Mouse (Mus musculus) macrophage (primary cell): ENCODE results near the gene Ube2j1. TPM values are rescaled to one million over a fixed set of nuclear protein-coding genes. Genes with fewer than 3 reads are reported as not detected.

Experiments used
- H3K27ac ChIP-seq: fragments of 350-480 bp; formaldehyde crosslinking; 2 replicates; pipeline ENCODE4 v1.9.0; 2021
- H3K36me3 ChIP-seq: fragments of 350-480 bp; formaldehyde crosslinking; 2 replicates; pipeline ENCODE4 v1.9.0; 2021; ENCODE audit errors: inconsistent target
- H3K4me3 ChIP-seq: fragments of 350-480 bp; formaldehyde crosslinking; 2 replicates; pipeline ENCODE4 v1.9.0; 2021; ENCODE audit errors: inconsistent target
- H3K79me2 ChIP-seq: fragments of 350-480 bp; formaldehyde crosslinking; 2 replicates; pipeline ENCODE4 v1.9.0; 2021; ENCODE audit errors: inconsistent target
- WGBS: methylation state at CpG from one replicate; pipeline ENCODE4 v1.1.7; 2026; ENCODE audit warnings: inconsistent platforms; ENCODE audit not compliant: missing documents; 5-methylcytosine and 5-hydroxymethylcytosine counted together
- polyA plus RNA-seq: library from polyadenylated mRNA; stranded (reverse); fragments of 250-400 nt; gene quantifications from 3 replicates; pipeline ENCODE4 v1.2.4, GENCODE M21; 2018; ENCODE audit warnings: inconsistent platforms

Ube2j1 gene
- polyA plus RNA-seq, 1 experiment from 2014 or later, result 51.3 TPM

GRCm38 (mm10) chr4:33049601-33050000, 18.4 kb downstream of the Ube2j1 start:
- Histone ChIP-seq H3K79me2 (no peaks in the 10 kb centered on the region), H3K27ac (no peak overlapping the region), H3K36me3 (peaks cover 60% of the 10 kb centered on the region), H3K4me3 (no peak overlapping the region)
- 97% methylated on average over 11 of the region's 11 CpGs for WGBS

- no peak overlapping the region for H3K4me3 ChIP-seq
- H3K27ac ChIP-seq, result no peak overlapping the region
- WGBS, result 97% methylated on average over 3 of the region's 3 CpGs
- H3K36me3 ChIP-seq, result peaks cover 36% of the 10 kb centered on the region
- no peaks in the 10 kb centered on the region for H3K79me2 ChIP-seq
These were observed 20.8 kb downstream of the Ube2j1 start for GRCm38 (mm10) chr4:33052055-33052454.

DNA sequence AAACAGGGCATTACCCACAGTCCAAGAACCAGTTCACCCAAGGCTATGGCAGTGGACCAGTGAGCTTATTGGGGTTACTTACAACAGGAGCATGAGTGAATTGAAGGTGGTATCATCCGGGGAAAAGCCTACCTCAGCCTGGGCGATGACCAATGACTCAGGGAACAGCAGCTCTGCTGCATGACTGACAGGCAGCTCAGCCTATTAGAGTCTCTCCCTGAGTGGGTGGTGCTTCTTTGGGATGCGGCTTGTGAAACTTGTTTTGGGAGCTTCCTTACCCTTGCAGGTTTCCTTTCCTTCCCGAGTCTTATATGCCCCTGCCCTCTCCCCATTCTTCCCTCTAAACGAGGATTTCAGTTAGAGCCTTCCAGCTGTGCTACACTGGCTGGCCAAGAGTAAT, 21.4 kb downstream of the Ube2j1 start:
- 89% methylated on average over 4 of the region's 5 CpGs for WGBS
- Histone ChIP-seq H3K27ac (no peak overlapping the region), H3K4me3 (no peak overlapping the region), H3K36me3 (peaks cover 32% of the 10 kb centered on the region), H3K79me2 (no peaks in the 10 kb centered on the region)

GRCm38 (mm10) chr4:33054426-33054825, 23.2 kb downstream of the Ube2j1 start:
- Histone ChIP-seq H3K79me2 (no peaks in the 10 kb centered on the region), H3K27ac (no peak overlapping the region), H3K36me3 (peaks cover 16% of the 10 kb centered on the region)

DNA sequence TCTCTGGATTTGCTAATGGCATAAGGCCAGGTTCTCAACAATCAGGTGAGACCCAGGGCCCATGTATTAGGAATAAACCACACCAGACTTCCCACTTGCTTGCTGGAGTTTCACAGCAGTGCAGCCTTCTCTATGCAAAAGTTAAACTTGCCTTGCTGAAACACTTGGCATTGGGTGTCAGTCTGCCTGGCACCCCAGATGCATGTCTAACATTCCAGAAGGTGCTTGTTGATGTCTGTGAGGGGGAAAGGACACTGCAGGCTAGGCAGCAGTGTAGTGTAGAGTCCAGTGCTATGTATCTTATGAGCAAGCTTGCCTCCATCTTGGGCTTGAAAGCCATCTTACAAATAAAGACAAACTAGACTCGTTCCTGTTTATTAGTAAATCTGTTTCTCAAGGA, 25.1 kb downstream of the Ube2j1 start:
- no peaks in the 10 kb centered on the region for H3K36me3 ChIP-seq
- H3K79me2 ChIP-seq, result no peaks in the 10 kb centered on the region
- no peak overlapping the region for H3K4me3 ChIP-seq
- 83% methylated on average over 1 of the region's 1 CpGs for WGBS
- H3K27ac ChIP-seq, result no peak overlapping the region

More at GRCm38 (mm10) chr4:33054426-33054825, 23.2 kb downstream of the Ube2j1 start:
- H3K4me3 ChIP-seq, result no peak overlapping the region

DNA sequence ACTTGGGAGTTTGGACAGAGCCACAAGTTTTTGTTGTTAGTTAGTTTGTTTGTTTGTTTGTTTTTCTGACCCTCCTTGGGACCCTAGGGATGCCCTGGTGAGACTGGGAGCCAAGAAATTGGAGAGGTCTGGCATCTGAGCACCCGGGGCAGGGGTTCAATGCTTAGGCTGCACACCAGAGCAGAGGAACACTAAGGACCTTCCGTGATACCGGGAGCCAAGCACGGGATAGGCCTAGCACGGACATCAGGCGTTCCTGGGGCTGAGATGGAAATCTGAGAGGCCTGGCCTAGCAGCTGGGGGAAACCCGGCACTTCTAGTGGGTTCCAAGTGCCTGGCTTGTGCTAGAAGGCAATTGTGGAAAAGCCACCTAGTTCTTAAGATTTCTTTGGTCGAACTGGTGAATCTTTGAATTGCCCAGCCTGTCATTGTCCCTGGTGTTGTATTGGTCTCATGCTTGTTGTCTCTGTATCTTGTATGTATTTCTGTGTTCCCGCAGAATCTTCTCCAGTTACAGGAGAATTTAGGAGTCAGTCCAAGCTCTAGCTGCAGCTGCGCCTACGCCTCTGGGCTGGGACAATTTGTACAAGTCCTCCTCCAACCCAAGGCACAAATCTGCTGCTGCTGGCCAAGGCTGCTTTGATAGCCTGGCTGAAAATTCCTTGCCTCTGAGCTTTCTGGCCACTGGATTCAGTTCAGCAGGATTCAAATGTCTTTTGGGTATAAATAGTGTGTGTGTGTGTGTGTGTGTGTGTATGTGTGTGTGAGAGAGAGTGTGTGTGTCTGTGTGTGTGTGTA, 26.9 kb downstream of the Ube2j1 start:
- Histone ChIP-seq H3K4me3 (no peak overlapping the region), H3K36me3 (no peaks in the 10 kb centered on the region), H3K27ac (no peak overlapping the region), H3K79me2 (no peaks in the 10 kb centered on the region)
- WGBS, result 98% methylated on average over 10 of the region's 11 CpGs

DNA sequence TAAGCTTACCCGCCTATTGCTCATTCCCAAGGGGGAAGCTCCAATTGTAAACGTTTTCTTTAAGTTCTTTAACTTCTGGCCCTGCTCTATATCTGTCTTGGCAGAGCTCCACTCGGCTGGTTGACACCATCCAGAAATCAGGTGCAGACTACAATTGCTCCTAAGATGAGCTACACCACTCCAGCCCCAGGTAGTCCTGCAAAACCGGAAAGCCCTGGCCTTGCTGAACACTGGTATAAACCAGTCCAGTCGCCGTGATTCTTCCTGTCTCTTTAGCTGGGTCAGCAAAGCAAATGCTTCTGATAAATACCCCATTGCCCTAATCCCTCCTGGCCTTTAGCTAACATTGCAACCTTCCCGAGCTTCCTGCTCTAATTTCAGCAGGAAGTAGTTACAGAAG, 29.9 kb downstream of the Ube2j1 start:
- H3K79me2 ChIP-seq, result no peaks in the 10 kb centered on the region
- no peaks in the 10 kb centered on the region for H3K36me3 ChIP-seq
- WGBS, result 78% methylated on average over 4 of the region's 7 CpGs
- no peak overlapping the region for H3K4me3 ChIP-seq
- H3K27ac ChIP-seq, result no peak overlapping the region

DNA sequence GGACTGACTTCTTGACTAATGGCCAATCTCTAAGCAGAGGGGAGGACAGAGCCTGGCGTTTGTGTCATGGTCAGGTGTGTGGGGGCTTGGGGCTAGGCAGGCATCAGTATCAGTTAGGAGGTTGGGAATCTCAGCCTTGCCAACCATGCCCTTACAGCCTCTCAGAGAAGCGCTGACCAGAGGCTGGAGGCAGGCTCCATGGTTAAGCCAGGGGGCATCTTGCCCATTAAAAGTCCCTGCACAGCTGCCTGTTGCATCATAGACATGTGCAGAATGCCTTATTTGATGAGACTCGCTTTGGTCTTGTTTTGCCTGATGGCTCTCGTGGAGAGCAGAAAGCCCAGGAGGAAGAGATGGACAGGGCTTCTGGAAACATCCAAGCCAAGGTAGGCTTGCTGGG, 31.8 kb downstream of the Ube2j1 start, which contains the start of gene Gabrr2:
Gene Gabrr2, plus strand, starts transcription at position 19 of the 400 bp plus-strand sequence.
- Histone ChIP-seq H3K36me3 (no peaks in the 10 kb centered on the region), H3K4me3 (no peak within 1 kb of the TSS), H3K27ac (no peak within 1 kb of the TSS), H3K79me2 (no peaks in the 10 kb centered on the region)
- 82% methylated on average over 4 of the region's 4 CpGs for WGBS

- Histone ChIP-seq H3K27ac (no peak overlapping the region), H3K4me3 (no peak overlapping the region), H3K79me2 (no peaks in the 10 kb centered on the region), H3K36me3 (no peaks in the 10 kb centered on the region)
- WGBS, result 90% methylated on average over 6 of the region's 6 CpGs
These were observed 33.8 kb downstream of the Ube2j1 start for GRCm38 (mm10) chr4:33064986-33065385.

- WGBS, result 75% methylated on average over 14 of the region's 14 CpGs
- Histone ChIP-seq H3K79me2 (no peaks in the 10 kb centered on the region), H3K27ac (no peak overlapping the region), H3K4me3 (no peak overlapping the region), H3K36me3 (no peaks in the 10 kb centered on the region)
These were observed 35.2 kb downstream of the Ube2j1 start for GRCm38 (mm10) chr4:33066223-33066960.

GRCm38 (mm10) chr4:33067331-33067730, 36.1 kb downstream of the Ube2j1 start:
- no peaks in the 10 kb centered on the region for H3K36me3 ChIP-seq
- H3K79me2 ChIP-seq, result no peaks in the 10 kb centered on the region
- WGBS, result 97% methylated on average over 3 of the region's 3 CpGs
- no peak overlapping the region for H3K4me3 ChIP-seq
- H3K27ac ChIP-seq, result no peak overlapping the region

DNA sequence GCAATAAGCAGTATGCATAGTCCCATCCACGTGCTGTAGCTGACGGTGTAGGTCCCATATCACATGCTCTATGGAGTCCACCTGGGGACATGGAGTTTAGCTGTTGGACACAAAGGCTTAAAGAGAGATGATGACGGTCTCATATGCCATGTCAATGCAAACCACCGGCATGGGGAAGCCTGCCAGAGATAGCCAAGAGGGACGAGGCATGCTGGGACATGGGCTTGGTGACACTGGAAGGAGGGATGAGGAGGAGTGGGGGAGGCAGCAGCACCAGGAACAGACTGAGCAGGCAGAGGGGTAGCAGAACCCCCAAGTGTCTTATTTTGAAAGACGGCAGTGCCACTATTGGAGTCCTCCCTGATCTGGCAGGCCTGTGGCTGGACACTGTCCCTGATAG, 36.6 kb downstream of the Ube2j1 start:
- no peak overlapping the region for H3K4me3 ChIP-seq
- no peak overlapping the region for H3K27ac ChIP-seq
- WGBS, result 89% methylated on average over 6 of the region's 6 CpGs
- no peaks in the 10 kb centered on the region for H3K36me3 ChIP-seq
- no peaks in the 10 kb centered on the region for H3K79me2 ChIP-seq

GRCm38 (mm10) chr4:33068894-33069293, 37.7 kb downstream of the Ube2j1 start:
- H3K36me3 ChIP-seq, result no peaks in the 10 kb centered on the region
- H3K79me2 ChIP-seq, result no peaks in the 10 kb centered on the region
- H3K4me3 ChIP-seq, result no peak overlapping the region
- no peak overlapping the region for H3K27ac ChIP-seq
- 88% methylated on average over 6 of the region's 6 CpGs for WGBS

DNA sequence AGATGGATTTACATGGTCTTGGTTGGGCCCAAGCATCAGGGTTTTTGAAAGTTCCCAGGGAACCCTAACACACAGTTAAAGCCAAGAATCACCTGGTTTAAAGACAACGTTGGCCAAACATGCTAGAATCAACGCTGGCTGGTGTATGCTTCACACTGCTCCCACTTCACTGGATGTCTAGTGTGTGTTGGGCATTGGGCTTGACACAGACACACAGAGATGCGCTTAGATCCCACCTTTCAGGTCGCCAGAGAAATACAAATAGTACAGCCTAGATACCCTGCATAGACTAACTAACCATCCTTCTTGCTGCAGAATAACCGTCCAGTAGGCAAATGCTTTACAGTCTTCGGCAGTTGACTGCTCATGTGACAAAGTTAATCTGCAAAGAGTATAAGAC, 39.1 kb downstream of the Ube2j1 start:
- 92% methylated on average over 6 of the region's 6 CpGs for WGBS
- Histone ChIP-seq H3K79me2 (no peaks in the 10 kb centered on the region), H3K27ac (no peak overlapping the region), H3K36me3 (no peaks in the 10 kb centered on the region), H3K4me3 (no peak overlapping the region)

GRCm38 (mm10) chr4:33071337-33071736, 40.1 kb downstream of the Ube2j1 start:
- 92% methylated on average over 6 of the region's 6 CpGs for WGBS
- Histone ChIP-seq H3K27ac (no peak overlapping the region), H3K79me2 (no peaks in the 10 kb centered on the region), H3K4me3 (no peak overlapping the region), H3K36me3 (no peaks in the 10 kb centered on the region)
